Mouse (Mus musculus) naive thymus-derived CD4-positive, alpha-beta T cell, adult 2 months (primary cell): ENCODE data around the gene Ormdl2.

Experiments
- DNase-seq: peaks from one replicate; pipeline ENCODE4 v3.0.0-alpha.2; 2011; ENCODE audit warnings: low read depth

Ormdl2 gene

DNA sequence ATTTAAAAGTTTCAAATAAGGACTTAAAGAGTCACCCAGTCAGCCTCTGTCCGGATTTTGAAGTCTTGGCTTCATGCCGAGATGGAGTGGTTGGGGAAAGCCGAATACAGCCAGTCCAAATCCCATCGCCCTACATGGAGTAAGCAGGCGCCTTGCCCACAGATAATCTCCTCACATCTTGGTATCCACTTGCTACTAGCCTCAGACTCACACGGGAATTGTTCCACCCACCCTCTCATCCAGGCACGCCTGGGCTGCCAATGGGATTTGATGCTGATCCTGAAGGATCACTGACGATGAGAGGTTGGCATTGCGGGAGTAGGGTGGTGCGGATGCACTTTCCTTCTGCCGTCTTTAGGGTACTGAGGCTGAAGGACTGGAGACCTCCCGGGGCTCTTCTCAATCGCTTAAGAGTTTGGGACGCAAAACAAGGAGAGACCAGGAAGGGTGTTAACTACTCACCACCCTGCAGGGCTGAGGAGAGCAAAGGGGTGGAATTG is 17.6 kb downstream of the Ormdl2 start, which contains the start of gene Dnajc14:
Gene Dnajc14, plus strand, starts transcription at position 292 of the 500 bp plus-strand sequence.
- DNase-seq = peak; percentile 30

DNA sequence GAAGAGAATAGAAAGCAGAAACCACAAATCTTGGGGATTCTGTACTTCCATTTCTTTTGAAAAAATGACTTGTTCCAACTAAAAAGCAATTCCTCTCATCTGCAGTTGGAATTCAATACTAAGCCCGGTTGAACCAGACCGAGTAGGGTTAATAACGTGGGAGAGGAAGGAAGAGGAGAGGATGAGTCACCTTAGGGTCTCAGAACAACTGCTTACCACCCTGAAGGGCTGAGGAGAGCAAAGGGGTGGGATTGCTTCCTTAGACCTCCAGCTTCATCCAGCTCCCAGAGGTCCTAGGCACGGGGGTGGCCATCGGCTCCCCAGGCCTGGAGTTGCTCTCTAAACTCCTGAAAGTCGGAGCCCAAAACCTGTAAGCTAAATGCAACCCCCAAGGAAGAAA is 18.1 kb downstream of the Ormdl2 start:
- no peak for DNase-seq

DNA sequence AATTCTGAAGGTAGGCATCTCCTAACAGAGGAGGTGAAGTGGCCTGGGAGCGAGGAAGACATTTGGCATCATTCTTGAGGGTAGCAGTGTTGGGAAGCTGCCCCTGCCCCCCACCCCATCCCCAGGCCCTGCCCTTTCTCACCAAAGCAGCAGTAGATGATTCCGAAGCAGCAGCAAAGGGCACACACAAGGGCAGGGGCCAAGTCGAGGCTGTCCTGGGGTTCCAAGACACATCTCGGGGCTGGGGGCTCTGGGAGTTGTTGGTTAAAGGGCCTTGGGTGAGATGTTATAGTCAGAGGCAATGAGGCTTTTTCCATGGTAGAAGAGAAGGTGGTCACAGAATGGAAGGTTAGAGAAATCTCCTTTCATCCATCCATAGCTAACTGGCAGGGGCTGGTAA is 18.5 kb downstream of the Ormdl2 start:
- DNase-seq = no peak

DNA sequence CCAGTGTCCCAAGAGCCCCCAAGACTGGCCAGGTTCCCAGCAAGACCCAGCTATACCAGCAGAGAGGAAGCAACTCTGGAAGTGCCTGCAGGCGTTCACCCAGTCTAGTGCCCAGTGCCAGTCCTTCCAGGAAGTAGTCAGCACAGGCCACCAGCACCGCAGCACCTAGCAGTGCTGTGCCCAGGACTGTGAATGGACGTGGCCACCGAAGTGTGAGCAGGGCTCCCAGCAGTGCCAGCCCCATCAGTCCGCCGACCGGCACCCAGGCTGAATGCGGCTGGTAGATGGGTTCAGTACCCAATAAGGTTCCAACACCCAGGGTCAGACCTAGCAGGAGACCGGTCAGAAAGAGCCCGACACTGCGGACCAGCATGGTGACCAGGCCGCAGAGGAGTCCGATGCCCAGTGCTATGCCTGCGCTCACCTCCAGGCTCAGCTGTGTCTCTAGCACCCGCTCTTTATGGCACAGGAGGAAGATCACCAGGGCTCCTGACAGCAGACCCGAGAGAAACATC is 19.4 kb downstream of the Ormdl2 start:
- no peak for DNase-seq

DNA sequence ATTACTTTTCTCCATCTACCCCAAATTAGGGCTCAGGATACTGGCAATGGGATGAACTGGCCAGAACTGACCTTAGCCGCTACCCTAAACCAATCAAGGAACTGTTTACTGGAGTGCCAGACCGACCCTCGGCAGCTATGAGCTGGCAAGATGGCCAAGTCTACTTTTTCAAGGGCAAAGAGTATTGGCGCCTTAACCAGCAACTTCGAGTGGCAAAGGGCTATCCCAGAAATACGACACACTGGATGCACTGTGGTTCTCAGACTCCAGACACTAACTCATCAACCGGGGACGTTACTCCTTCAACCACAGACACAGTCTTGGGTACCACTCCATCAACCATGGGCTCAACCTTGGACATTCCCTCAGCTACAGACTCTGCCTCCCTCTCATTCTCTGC is 22.8 kb downstream of the Ormdl2 start:
- DNase-seq = no peak

DNA sequence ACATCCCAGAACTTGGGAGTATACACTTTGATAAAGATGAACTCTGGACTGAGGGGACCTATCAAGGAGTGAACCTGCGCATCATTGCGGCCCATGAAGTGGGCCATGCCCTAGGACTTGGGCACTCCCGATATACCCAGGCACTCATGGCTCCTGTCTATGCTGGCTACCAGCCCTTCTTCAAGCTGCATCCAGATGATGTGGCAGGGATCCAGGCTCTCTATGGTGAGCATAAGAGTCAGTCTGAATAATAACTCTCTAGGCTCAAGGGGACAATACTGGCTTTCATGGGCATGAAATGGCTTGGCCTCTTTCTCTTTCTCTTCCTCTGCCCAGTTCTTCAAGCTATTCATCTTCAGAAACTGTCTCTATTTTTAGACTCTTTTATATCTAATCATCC is 25.9 kb downstream of the Ormdl2 start:
- no peak for DNase-seq

DNA sequence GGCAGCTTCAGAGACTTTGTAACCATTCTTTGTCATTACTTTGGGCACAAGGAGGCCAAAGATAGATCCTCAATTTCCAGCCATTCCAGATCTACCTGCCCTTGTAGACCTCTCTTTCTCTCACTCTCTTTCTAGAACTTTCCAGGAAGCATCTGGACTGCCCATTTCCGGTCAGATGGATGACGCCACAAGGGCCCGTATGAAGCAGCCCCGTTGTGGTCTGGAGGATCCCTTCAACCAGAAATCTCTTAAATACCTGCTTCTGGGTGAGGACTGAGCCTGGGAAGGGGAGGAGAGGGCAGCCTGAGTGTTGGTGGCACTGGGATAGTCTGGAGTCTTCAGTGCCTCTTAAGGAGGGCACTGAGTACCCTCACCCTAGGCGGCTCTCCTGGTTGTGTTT is 27.1 kb downstream of the Ormdl2 start:
- no peak for DNase-seq

DNA sequence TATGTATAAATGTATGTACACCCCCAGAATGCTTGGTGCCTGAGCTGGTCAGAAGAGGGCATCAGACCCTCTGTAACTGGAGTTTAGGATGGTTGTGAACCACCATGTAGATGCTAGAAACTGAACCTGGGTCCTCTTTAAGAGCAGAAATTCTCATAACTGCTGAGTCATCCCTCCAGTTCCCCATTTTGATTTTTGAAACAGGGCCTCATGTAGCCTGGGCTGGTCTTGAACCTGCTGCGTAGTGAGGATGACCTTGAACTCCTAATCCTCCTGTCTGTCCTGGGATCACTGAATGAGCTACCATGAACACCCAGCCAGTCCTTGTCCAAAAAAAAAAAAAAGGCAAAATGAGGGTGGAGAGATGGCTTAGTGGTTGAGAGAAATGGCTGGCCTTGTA is 28.2 kb downstream of the Ormdl2 start:
- no peak for DNase-seq

DNA sequence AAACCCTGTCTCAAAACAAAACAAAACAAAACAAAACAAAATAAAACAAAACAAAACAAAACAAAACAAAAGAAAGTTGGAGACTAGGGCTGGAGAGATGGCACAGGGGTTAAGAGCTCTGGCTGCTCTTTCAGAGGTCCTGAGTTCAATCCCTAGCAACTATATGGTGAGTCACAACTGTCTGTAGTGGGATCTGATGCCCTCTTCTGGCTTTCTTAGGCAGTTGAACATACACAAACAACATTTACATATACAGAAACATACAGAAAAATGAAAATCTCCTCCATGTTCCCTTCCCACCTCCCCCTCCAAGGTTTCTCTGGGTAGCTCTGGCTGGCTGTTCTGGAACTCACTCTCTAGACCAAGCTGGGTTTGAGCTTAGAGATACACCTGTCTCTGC is 29.4 kb downstream of the Ormdl2 start:
- no peak for DNase-seq

DNA sequence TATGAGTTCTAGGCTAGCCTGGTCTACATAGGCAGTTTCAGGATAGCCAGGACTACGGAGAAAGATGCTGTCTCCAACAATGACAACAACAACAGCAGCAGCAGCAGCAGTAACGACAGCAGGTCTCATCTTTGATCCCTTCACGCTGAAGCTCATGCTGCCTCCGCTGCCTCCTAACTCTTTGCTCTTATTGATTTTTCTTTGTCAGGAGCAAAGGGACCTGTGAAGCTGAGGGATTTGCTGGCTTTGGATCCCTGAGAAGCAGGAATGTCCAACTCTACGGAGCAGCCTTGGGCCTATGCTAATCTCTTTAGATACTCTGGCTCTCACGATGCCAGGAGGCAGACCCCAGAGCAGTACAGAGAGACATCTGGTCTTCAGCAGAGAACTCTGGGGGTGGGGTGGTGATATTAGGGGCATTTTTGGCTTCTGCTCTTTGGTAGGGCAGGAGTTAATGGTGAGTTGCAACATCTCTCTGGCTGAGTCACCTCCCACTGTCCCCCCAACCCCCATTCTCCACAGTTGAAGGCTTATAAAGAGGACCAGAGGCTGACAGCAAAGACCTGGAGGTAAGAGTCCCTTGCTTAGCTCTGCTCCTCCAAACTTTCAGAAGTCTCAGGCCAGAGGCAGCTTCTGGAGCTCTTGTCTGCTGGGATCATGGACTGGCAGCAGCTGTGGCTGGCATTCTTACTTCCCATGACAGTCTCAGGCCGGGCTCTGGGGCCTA is 30.9 kb downstream of the Ormdl2 start, which contains the start of gene Mmp19:
Gene Mmp19, plus strand, starts transcription at position 513 of the 727 bp plus-strand sequence.
- DNase-seq = no peak

DNA sequence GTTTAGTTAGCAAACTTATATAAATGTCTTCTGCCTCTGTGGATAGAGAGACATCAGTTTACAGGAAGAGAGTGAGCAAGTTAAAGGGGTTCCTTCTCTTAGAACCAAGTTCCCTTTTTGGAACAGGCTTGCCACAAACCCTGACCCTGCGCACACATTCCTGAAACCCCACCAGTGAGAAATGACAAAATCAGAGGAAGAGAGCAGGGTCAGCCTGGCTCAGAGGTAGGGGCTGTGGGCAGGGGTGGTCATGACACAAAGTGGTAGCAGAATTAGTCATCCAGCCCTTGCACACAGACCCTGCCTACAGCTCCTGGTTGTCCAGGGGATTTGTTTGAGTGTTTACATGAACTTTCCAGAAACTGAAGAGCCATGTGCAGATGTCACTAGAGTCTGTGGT is 41.2 kb downstream of the Ormdl2 start:
- no peak for DNase-seq

DNA sequence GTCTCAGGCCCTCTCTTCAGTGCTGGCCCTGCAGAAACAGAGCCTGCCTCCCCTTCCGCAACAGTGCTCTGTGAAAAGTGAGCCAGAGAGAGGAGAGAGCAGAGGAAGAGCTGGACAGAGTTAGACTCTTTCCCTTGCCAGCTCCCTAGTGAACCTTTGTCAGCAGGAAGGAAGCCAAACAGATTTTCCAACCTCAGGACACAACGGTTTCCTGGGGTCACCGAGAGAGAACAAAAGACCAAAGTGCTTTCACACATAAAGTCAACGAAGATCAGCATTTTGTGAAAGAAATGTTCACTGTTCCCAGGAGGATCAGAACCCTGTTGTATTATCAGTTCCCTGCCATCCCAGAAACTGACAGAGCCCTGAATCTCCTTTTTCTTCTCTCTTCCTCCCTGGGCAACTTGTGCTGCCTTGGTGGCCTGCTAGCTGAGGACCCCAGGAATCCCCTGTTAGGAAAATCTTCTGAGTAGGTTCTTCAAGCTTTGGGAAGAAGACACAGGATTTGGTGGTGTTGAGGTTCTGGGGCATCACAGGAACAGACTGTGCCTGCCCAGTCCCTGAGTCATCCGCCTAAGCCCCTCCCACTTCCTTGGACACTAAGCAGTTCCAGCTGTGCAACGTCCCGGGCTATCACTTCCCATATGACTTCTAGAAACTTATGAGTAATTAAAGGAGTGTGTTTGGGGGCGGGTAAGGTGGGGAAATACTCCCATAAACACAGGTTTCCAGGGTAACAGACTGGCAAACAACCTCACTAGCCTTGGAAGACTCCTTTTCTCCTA is 42.2 kb downstream of the Ormdl2 start:
- DNase-seq = no peak

DNA sequence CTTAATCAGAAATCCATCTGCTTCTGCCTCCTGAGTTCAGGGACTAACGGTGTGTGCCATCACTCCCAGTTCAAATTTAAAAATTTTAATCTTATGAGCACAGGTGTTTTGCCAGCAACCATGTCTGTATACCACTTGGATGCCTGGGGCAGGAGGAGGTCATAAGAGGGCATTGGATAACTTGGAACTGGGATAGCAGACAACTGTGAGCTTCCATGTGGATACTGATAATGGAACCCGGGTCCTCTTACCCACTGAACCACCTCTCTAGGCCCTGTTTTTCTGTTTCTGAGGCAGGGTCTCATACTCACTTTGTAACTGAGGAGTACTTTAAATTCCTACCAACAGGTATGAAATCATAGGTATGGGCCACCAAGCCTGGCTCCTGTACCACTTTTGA is 43.0 kb downstream of the Ormdl2 start:
- no peak for DNase-seq

DNA sequence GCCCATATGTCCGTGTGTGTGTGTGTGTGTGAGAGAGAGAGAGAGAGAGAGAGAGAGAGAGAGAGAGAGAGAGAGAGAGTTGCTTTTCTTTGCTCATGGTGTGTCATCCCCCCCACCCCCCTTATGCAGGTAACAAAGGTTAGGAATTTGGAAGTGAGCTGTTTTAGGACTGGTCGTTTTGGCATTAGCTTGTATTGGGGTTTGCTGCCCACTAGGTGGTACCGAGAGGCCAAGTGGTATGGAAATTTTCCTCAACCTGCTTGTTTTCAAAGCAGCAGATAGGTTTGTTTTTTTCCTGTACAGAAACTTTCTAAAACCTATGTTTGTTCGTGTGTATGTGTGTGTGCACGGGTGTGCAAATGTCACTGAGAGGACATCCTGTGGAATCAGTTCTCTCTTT is 47.8 kb downstream of the Ormdl2 start:
- peak; percentile 41 for DNase-seq

DNA sequence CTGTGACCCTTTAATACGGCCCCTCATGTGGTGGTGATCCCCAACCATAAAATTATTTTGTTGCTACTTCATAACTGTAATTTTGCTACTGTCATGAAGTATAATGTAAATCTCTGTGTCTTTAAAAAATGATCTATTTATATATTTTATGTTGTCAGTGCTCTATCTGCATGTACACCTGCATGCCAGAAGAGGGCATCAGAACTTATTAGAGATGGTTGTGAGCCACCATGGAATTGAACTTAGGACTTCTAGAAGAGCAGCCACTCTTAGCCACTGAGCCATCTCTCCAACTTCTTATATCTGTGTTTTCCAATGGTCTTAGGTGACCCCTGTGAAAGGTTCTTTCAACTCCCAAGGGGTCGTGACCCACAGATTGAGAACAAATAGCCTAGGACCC is 48.5 kb downstream of the Ormdl2 start:
- DNase-seq = peak; percentile 46
